Mouse (Mus musculus) kidney, adult 2 months (tissue): ENCODE data around the gene Ppy.

Experiments used
- CTCF ChIP-seq: fragments of 200-500 bp; conservative IDR thresholded peaks from 2 replicates; pipeline ENCODE4 v1.5.1; 2011; ENCODE audit warnings: low read depth, mild to moderate bottlenecking, control low read depth, low read length, moderate library complexity, mixed read lengths; ENCODE audit not compliant: insufficient read depth, insufficient read length
- POLR2A ChIP-seq: fragments of 200-500 bp; IDR thresholded peaks from one replicate; pipeline ENCODE4 v1.6.1; 2011; ENCODE audit warnings: low read depth, low read length, control low read depth

GRCm38 (mm10) chr11:102146531-102146930, 45.4 kb upstream of the Ppy start:
- no peak for TF ChIP-seq POLR2A
- no peak for TF ChIP-seq CTCF
